Mouse (Mus musculus) MEL (cell line): ENCODE measurements around the gene Grin2b.

Experiments used
- EP300 ChIP-seq, 2 experiments: IDR thresholded peaks; 2 replicates each; pipeline ENCODE4 v1.6.1; 2011; ENCODE audit warnings: improper control_type of control experiment in 2 of 2, low read length in 2 of 2, low read depth in 1 of 2, mild to moderate bottlenecking in 1 of 2
- MAFK ChIP-seq: IDR thresholded peaks from 2 replicates; pipeline ENCODE4 v1.6.1; 2011; ENCODE audit warnings: low read depth, mild to moderate bottlenecking, low read length, improper control_type of control experiment, borderline replicate concordance

DNA sequence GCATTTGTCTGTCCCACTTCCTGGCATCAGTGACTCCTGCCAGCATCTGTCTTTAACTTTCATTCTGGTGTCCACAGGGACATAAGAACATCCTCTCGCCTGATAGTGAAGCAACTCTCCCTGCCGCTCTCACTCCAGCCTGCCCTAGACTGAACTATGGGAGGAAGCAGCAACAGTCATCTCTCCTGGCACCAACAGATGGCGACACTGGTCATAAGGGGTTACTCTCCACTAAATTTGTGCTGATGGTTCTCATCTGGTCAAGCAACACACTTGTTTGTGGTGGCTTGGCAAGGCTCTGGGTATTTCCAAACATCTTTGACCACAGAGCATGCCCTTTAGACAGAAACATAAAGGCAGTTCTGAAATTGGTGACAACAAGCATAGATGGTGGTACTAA lies 130.9 kb downstream of the Grin2b start:
- no peak for TF ChIP-seq MAFK
- no peak for TF ChIP-seq EP300 (IDR thresholded peaks at IDR 0.05; ENCODE audit: low read depth in 1 of 2, low read length in 2 of 2)
